Comparison of ENCODE assay signal across 17 mouse cellular contexts in the genomic region with DNA sequence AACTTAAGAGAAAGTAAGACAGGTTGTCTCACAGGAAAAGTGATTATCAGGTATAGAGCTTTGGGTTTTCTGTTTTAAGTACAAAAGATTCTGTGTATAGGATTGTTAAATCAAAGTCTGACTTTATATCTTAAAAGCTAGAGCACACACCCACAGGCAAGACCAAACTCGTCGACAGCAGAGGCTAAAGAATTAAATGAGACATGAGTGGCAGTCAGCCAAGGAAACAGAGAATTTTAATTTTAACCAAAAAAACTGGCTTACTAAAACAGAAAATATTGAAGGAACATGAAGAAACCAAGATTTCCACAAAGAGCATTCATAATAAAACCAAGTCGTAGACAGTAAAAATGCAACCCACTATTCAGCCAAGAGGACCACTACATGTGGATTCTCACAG.
A peak's percentile ranks its signal among the peaks of the same experiment; 100 is the strongest.
DNase-seq lines count a peak whose midpoint lies in the region; TF ChIP-seq lines count a peak whose summit lies in the region.
"Had no signal": no experiment of that assay in that cellular context is flagged by ENCODE, and none has a peak within 500 bp of the region (broad histone marks: within the 10 kb centered on the region; RNA-seq: fewer than 3 reads in every experiment).

No protein-coding gene starts in this region.

- dilution Hi-C loops in CH12.LX (cut with MboI; ENCODE audit: extremely low pct_ligation_motif_present, extremely low pct_unique_long_range_greater_than_20kb, low sequenced_read_pairs), result no loop called here

- H3K4me3 ChIP-seq in left cerebral cortex, adult 2 months, result no peak overlapping the region
- no peak overlapping the region for H3K4me3 ChIP-seq in CH12.LX (replicated peaks in 1 of 3; ENCODE audit: low read depth in 2 of 3, low read length in 2 of 3, poor library complexity in 1 of 3)
- no peak overlapping the region for H3K4me3 ChIP-seq in midbrain, embryonic 10.5 days
- H3K4me3 ChIP-seq: heart, embryonic 13.5 days; liver, embryonic 13.5 days had no signal

- no peaks in the 10 kb centered on the region for H3K36me3 ChIP-seq in CH12.LX (replicated peaks in 1 of 2; ENCODE audit: control insufficient read depth in 1 of 2, insufficient read depth in 1 of 2, low read length in 1 of 2)
- no peaks in the 10 kb centered on the region for H3K36me3 ChIP-seq in midbrain, embryonic 10.5 days
- H3K36me3 ChIP-seq: heart, embryonic 13.5 days; liver, embryonic 13.5 days had no signal

- peak; percentile 12 for DNase-seq in gastrocnemius, adult 18-20 months (ENCODE audit: low spot score)
- no peak for DNase-seq in gastrocnemius, postnatal 25 days
- DNase-seq in left cerebral cortex, postnatal 14 days (ENCODE audit: low spot score in 2 of 2), result peak; percentile 49 to 51
- DNase-seq in left cerebral cortex, adult 2 months (ENCODE audit: extremely low spot score in 1 of 2, low spot score in 2 of 2), result no peak
- DNase-seq in CH12.LX (ENCODE audit: extremely low read depth), result no peak
- peak; percentile 15 for DNase-seq in brain, embryonic 14.5 days (ENCODE audit: low read depth)
- DNase-seq in midbrain, embryonic 10.5 days (ENCODE audit: low spot score), result no peak
- DNase-seq in liver, result no peak
- DNase-seq: cerebellum, adult 11 months; cerebellum, postnatal 25 days; heart, postnatal 36 days; kidney, adult 11 months; liver, embryonic 13.5 days; thymus, postnatal 25 days had no signal

- intact Hi-C loops in left cerebral cortex, postnatal 14 days (cut with DNase I), result no loop called here
- intact Hi-C loops in left cerebral cortex, adult 2 months (cut with DNase I), result no loop called here

- no peaks in the 10 kb centered on the region for H3K27me3 ChIP-seq in CH12.LX (replicated peaks)
- no peaks in the 10 kb centered on the region for H3K27me3 ChIP-seq in midbrain, embryonic 10.5 days (ENCODE audit: low read depth, poor library complexity, severe bottlenecking)
- H3K27me3 ChIP-seq: heart, embryonic 13.5 days; liver, embryonic 13.5 days had no signal

- no peak for TF ChIP-seq RAD21 in CH12.LX (IDR thresholded peaks at IDR 0.05; ENCODE audit: low read depth, low read length)

- peak; percentile 60; the same call in 1 of the 2 replicates for TF ChIP-seq EP300 in CH12.LX (IDR thresholded peaks at IDR 0.05; ENCODE audit: low read length)

- no peak for TF ChIP-seq POLR2A in CH12.LX (IDR thresholded peaks at IDR 0.05; ENCODE audit: low read depth, low read length)
- no peak for TF ChIP-seq POLR2A in brain, embryonic 14.5 days (IDR thresholded peaks at IDR 0.05; ENCODE audit: borderline replicate concordance, extremely low read depth, insufficient read depth, insufficient read length, poor library complexity, severe bottlenecking)

- H3K4me2 ChIP-seq in CH12.LX (ENCODE audit: insufficient read depth, low read depth, poor library complexity, severe bottlenecking), result 0 out of 2 replicates have a peak overlapping the region, but pooled peaks have one; percentile 36
- H3K4me2 ChIP-seq: heart, embryonic 13.5 days; liver, embryonic 13.5 days had no signal

- 87% methylated on average over 3 of the region's 3 CpGs for WGBS in midbrain, embryonic 10.5 days

- peaks cover 0 to under 1% of the 10 kb centered on the region in 2 experiments; a peak in 1 of 4 replicates for H3K4me1 ChIP-seq in CH12.LX (ENCODE audit: control insufficient read depth in 1 of 2, insufficient read depth in 2 of 2)
- H3K4me1 ChIP-seq in midbrain, embryonic 10.5 days, result peaks cover 30% of the 10 kb centered on the region; the same call in 1 of the 2 replicates

- 0 out of 2 replicates have a peak overlapping the region, but pooled peaks have one; percentile 33 for H3K9ac ChIP-seq in CH12.LX (ENCODE audit: insufficient read depth, low read depth)
- H3K9ac ChIP-seq: heart, embryonic 13.5 days; liver, embryonic 13.5 days had no signal

- TF ChIP-seq CTCF in left cerebral cortex, adult 2 months (IDR thresholded peaks at IDR 0.05), result no peak
- TF ChIP-seq CTCF in CH12.LX (conservative IDR thresholded peaks at IDR 0.05 in 1 of 2, IDR thresholded peaks at IDR 0.05 in 1 of 2; ENCODE audit: low read depth in 2 of 2, low read length in 2 of 2), result no peak
- no peak for TF ChIP-seq CTCF in brain, embryonic 14.5 days (IDR thresholded peaks at IDR 0.05; ENCODE audit: borderline replicate concordance, extremely low read depth, insufficient read depth, insufficient read length)

- no peak overlapping the region; the same call in 1 of the 2 replicates for H3K27ac ChIP-seq in left cerebral cortex, adult 2 months
- H3K27ac ChIP-seq in CH12.LX (ENCODE audit: insufficient read depth, low read depth), result no peak overlapping the region
- H3K27ac ChIP-seq in midbrain, embryonic 10.5 days (replicated peaks), result no peak overlapping the region
- H3K27ac ChIP-seq: heart, embryonic 13.5 days; hindbrain, postnatal 0 days; liver, embryonic 13.5 days; stomach, postnatal 0 days had no signal

- H3K9me3 ChIP-seq in CH12.LX (replicated peaks; ENCODE audit: low read length), result no peaks in the 10 kb centered on the region
- H3K9me3 ChIP-seq in midbrain, embryonic 10.5 days (replicated peaks), result no peaks in the 10 kb centered on the region
- H3K9me3 ChIP-seq: heart, embryonic 13.5 days; liver, embryonic 13.5 days had no signal

- H3K79me2 ChIP-seq in CH12.LX (replicated peaks; ENCODE audit: control insufficient read depth, extremely low read depth, insufficient read depth, poor library complexity, severe bottlenecking), result peaks cover 19% of the 10 kb centered on the region

- in situ Hi-C loops in CH12.LX (cut with MboI; ENCODE audit: low pct_ligation_motif_present, low pct_unique_long_range_greater_than_20kb, low sequenced_read_pairs), result no loop called here

TF ChIP-seq in CH12.LX, 34 proteins besides CTCF, POLR2A, EP300 and RAD21:
- TF ChIP-seq BHLHE40 (IDR thresholded peaks at IDR 0.05; ENCODE audit: low read depth, low read length) (no peak), IRF4 (IDR thresholded peaks at IDR 0.05; ENCODE audit: low read depth, low read length) (peak; percentile 37; the same call in 1 of the 2 replicates), JUND (conservative IDR thresholded peaks at IDR 0.05; ENCODE audit: low read depth, low read length) (peak; percentile 21; the same call in 1 of the 2 replicates), POLR2AphosphoS2 (IDR thresholded peaks at IDR 0.05; ENCODE audit: low read depth, low read length) (no peak)

Comparison
In these comparisons a context has a peak if more than half of its experiments do, and no peak if none do; other contexts are left out.
1. DNase-seq: peak in gastrocnemius, adult 18-20 months (single experiment), left cerebral cortex, postnatal 14 days (2 of 2) and brain, embryonic 14.5 days (single experiment); none in gastrocnemius, postnatal 25 days (single experiment), left cerebral cortex, adult 2 months (0 of 2), CH12.LX (single experiment), midbrain, embryonic 10.5 days (single experiment) and liver (single experiment).